Mouse (Mus musculus) kidney, adult 2 months (tissue): Measurements from ENCODE around the gene Wnt9a.

ENCODE experiments used
- CTCF ChIP-seq: fragments of 200-500 bp; conservative IDR thresholded peaks from 2 replicates; pipeline ENCODE4 v1.5.1; 2011; ENCODE audit warnings: low read depth, mild to moderate bottlenecking, control low read depth, low read length, moderate library complexity, mixed read lengths; ENCODE audit not compliant: insufficient read depth, insufficient read length
- POLR2A ChIP-seq: fragments of 200-500 bp; IDR thresholded peaks from one replicate; pipeline ENCODE4 v1.6.1; 2011; ENCODE audit warnings: low read depth, low read length, control low read depth

DNA sequence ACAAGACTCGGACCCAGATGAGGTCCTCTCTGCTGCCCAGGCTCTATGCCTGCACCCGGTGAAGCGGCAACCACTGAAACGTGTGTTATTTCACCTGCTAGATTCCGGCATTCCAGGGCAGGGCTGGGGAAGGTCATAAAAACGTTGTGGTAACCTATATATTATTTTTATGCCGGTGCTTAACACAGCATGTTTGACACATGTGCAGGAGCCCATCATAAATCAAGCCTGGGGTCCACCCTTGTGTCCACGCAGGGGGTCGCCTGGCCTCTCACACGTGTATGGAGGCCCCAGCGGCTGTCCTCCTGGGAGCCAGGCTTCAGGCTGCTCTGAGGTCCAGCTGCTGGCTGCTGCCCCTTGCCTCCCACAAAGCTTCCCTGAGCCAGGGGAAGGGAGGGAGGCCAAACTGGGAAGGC, 50.2 kb downstream of the Wnt9a start:
- TF ChIP-seq CTCF (no peak), POLR2A (no peak)
